Mouse (Mus musculus) cerebellum, adult 9-11 months (tissue): ENCODE results near the gene Mrps6.
"Not testable (repeated sequence)": the region's sequence is repeated elsewhere in the genome, so short reads cannot be mapped to it uniquely, and the experiment has no call there.

Source experiments
- DNase-seq: peaks from one replicate; pipeline ENCODE4 v3.0.0; 2022

The Mrps6 gene

DNA sequence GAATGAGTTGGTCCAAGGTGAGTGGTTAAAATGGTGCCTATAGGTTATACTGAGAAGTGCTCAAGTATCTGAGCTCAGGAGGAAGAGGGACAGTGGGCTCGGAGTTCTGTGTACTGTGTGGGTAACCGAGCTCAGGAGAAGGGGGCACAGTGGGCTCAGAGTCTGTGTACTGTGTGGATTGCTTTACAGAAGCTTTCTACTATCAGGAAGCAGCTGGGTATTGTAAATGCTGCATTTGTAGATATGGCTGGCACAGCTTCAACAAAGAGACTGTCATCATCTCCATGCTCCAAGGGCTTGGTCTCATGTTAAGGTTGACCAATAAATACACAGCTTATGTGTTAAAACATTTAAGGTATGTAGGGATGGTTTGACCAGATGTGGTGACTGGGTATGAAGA, 6.7 kb downstream of the Mrps6 start:
- no peak for DNase-seq

- no peak for DNase-seq
Measured at GRCm38 (mm10) chr16:92070338-92070737, 12.3 kb downstream of the Mrps6 start.

- no peak for DNase-seq
Measured at GRCm38 (mm10) chr16:92076797-92077196, 18.7 kb downstream of the Mrps6 start.

GRCm38 (mm10) chr16:92083771-92084453, 25.8 kb downstream of the Mrps6 start:
- DNase-seq = no peak

DNA sequence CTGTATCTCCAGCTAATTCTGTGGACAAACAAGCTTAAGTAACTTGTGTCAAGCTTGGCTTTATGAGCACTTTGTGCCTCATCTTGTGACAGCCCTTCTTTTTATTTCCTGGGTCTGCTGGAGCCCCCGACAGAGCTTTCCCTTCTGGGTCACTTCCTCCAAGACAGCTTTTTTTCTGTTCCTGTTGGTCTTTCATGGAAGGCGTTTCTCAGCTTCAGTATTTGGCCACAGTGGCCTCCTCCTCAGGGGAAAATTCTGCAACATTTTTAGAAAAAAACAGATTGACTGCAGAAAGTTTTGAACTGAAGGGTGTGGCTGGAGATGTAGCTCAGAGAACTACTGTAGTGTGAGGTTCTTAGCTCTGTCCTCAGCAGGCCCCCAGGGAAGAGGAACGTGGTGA, 31.2 kb downstream of the Mrps6 start:
- DNase-seq = no peak

GRCm38 (mm10) chr16:92091876-92092275, 33.8 kb downstream of the Mrps6 start:
- no peak for DNase-seq

GRCm38 (mm10) chr16:92098351-92099051, 40.4 kb downstream of the Mrps6 start:
- no peak for DNase-seq

- no peak for DNase-seq
Measured at GRCm38 (mm10) chr16:92099598-92099997, 41.5 kb downstream of the Mrps6 start.

DNA sequence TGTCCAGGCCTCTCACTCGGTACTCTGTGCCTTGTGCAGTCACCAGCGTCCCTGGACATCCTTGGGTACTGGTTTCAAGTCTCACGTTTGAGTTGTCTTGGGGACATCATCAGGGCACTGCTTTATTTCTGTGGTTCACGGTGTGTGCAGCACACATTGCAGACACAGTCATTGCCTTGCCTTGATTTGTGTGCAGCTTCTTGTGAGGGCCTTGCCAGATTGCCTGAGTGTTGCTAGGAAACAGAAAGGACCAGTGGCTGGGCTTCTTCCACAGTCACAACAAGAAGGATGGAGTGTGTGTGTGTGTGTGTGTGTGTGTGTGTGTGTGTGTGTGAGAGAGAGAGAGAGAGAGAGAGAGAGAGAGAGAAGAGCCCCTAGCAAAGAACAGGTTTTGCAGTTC, 42.0 kb downstream of the Mrps6 start:
- no peak for DNase-seq

GRCm38 (mm10) chr16:92102115-92102514, 44.0 kb downstream of the Mrps6 start:
- no peak for DNase-seq

DNA sequence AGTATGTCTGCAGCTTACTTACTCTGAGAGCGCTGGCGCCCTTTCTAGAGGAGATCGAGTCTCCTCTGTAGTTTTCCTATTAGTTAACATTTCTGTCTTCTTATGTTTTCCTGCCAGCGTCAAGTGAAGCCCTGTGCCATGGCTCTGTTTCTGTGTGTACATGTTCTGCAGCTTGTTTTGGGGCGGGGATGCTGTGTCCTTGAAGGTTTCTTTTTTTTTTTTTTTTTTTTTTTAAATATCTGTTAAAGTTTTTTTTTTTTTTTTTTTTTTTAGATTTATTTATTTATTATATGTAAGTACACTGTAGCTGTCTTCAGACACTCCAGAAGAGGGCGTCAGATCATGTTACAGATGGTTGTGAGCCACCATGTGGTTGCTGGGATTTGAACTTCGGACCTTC, 44.9 kb downstream of the Mrps6 start:
- not testable (repeated sequence) for DNase-seq

- no peak for DNase-seq
Measured at GRCm38 (mm10) chr16:92103572-92104331, 45.7 kb downstream of the Mrps6 start.

DNA sequence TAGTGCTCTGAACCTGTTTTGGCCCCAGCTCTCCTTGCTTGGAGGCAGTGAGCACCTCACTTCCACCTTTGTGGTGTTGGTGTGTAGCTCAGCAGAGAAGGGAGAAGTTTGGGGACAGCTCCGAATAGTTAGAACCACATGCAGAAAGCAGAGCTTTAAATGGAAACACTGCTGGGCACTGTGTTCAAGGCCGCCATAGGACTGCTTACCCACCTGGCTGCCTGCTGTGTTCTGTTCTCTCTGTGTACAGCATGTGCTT, 46.2 kb downstream of the Mrps6 start:
- DNase-seq = no peak

GRCm38 (mm10) chr16:92104951-92105350, 46.9 kb downstream of the Mrps6 start:
- DNase-seq = no peak

- no peak for DNase-seq
Measured at GRCm38 (mm10) chr16:92105631-92106030, 47.6 kb downstream of the Mrps6 start.

- no peak for DNase-seq
Measured at GRCm38 (mm10) chr16:92107346-92107745, 49.3 kb downstream of the Mrps6 start.

GRCm38 (mm10) chr16:92114706-92115241, 56.7 kb downstream of the Mrps6 start:
- peak; percentile 69 for DNase-seq

- DNase-seq = peak; percentile 69
Measured at GRCm38 (mm10) chr16:92115611-92116421, 57.7 kb downstream of the Mrps6 start.

DNA sequence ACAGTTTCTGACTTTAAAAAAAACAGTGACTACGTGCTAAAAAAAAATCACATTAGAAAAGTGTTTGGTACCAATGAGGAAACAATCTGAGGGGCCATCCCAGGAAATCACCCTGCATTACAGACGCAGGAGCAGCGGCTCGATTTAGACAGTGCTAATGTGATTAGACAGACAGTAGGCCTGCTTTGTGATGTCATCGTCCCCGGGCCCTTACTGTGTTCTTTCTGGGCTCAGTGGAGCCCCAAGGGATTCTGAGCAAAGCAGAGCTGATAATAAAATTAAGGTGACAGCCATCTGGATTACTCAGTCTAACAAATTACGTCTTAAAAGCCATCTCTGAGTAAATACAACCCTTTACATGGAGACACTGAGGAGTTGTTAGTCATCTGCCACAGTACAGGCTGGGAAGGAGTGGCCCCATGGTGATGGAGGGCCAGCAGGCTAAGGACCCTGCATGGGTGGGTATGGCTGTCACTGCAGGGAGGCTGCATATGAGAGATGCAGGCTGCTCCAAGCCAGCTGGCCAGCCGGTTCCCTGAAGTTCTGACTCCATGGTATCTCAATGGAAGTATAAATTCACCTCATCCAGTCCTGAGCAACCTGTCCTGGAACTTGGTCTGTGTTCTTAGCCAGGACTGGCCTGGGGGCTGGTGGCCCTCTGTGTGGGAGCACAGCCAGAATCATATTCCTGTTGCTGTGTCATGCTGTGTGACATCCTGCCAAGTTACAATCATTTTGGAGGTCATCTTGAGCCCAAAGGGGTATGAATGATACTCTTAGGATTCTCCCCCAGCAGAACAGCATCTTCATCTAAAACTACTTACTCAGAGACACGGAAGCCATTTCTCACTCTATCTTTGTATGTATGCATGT, 59.5 kb downstream of the Mrps6 start:
- no peak for DNase-seq

GRCm38 (mm10) chr16:92119013-92119515, 61.0 kb downstream of the Mrps6 start:
- DNase-seq = no peak

DNA sequence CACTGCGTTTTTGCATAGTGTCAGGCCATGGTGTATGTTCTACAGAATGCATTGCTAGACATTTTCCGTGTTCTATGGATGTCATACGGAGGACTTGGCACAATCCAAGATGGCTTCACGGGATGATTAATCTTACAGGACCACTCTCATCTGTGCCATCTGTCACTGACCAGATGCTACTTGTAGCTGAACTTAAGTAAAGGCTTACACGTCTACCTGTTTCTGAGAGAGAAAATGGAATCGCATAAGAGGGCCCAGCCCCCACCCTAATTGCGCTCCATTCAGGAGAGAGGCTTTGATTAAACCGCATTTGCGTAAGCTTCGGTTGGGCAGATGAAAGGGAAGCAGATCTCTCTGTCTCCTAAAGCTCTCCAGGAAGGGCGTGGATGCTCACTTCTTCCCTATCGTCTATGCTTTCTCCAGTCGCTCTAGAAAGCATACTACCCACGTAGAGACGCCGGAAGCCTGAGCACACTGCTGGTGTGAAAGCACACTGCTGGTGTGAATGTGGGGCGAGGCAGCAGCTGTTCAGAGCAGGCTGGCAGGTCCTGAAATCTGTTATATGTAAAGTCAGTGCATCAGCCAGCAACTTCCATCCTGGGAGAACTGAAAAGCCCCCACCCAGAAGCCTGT, 62.9 kb downstream of the Mrps6 start:
- no peak for DNase-seq
